Mouse (Mus musculus) cerebellum, adult 18-20 months (tissue): ENCODE measurements at regions not wholly inside any gene's neighbourhood (a gene's known extent, or its start where the extent isn't known, plus 50 kb on each side); places are given as distances from the start of the nearest gene placed in this dataset.
A peak's percentile ranks its signal among the peaks of the same experiment; 100 is the strongest.
"Not testable (repeated sequence)": the region's sequence is repeated elsewhere in the genome, so short reads cannot be mapped to it uniquely, and the experiment has no call there.

ENCODE experiments used
- DNase-seq, 2 experiments: peaks; one replicate each; pipeline ENCODE4 v3.0.0; 2021

GRCm38 (mm10) chr7:116596914-116597313 is 92.7 kb downstream of the Nucb2 start:
- DNase-seq, result no peak

GRCm38 (mm10) chr7:116600340-116600739 is 96.2 kb downstream of the Nucb2 start:
- no peak for DNase-seq

- DNase-seq, result no peak
Measured at GRCm38 (mm10) chr7:116603167-116603839, 99.1 kb downstream of the Nucb2 start.

- DNase-seq, result no peak
Measured at GRCm38 (mm10) chr7:116603840-116604194, 99.6 kb downstream of the Nucb2 start.

- DNase-seq, result peak; percentile 59 to 62
Measured at GRCm38 (mm10) chr7:116606255-116606654, 102.1 kb downstream of the Nucb2 start.

GRCm38 (mm10) chr7:116606751-116607483 is 102.7 kb downstream of the Nucb2 start:
- peak; percentile 32 to 35 for DNase-seq

GRCm38 (mm10) chr7:116607628-116608225 is 103.6 kb downstream of the Nucb2 start:
- DNase-seq, result peak in 1 of 2 experiments; percentile 13

- DNase-seq, result peak; percentile 55 to 70
Measured at GRCm38 (mm10) chr7:116608350-116609085, 104.3 kb downstream of the Nucb2 start.

GRCm38 (mm10) chr7:116609406-116609805 is 105.2 kb downstream of the Nucb2 start:
- no peak for DNase-seq

- peak in 1 of 2 experiments; percentile 18 for DNase-seq
Measured at GRCm38 (mm10) chr7:116609906-116610305, 105.7 kb downstream of the Nucb2 start.

GRCm38 (mm10) chr7:116615984-116616383 is 111.8 kb downstream of the Nucb2 start:
- DNase-seq, result no peak

GRCm38 (mm10) chr7:116619636-116620035 is 115.5 kb downstream of the Nucb2 start:
- no peak for DNase-seq

GRCm38 (mm10) chr7:116620381-116620780 is 116.2 kb downstream of the Nucb2 start:
- DNase-seq, result no peak

- no peak for DNase-seq
Measured at GRCm38 (mm10) chr7:116633210-116633609, 129.0 kb downstream of the Nucb2 start.

GRCm38 (mm10) chr7:116644902-116645650 is 140.9 kb downstream of the Nucb2 start:
- DNase-seq, result peak; percentile 10 to 28

- no peak for DNase-seq
Measured at GRCm38 (mm10) chr7:116654466-116654865, 150.3 kb downstream of the Nucb2 start.

GRCm38 (mm10) chr7:116657040-116657439 is 152.9 kb downstream of the Nucb2 start:
- not testable (repeated sequence) for DNase-seq

- no peak for DNase-seq
Measured at GRCm38 (mm10) chr7:116665581-116665980, 161.4 kb downstream of the Nucb2 start.

- DNase-seq, result no peak
Measured at GRCm38 (mm10) chr7:116674199-116675019, 170.2 kb downstream of the Nucb2 start.

- no peak for DNase-seq
Measured at GRCm38 (mm10) chr7:116676696-116677095, 172.5 kb downstream of the Nucb2 start.

- no peak for DNase-seq
Measured at GRCm38 (mm10) chr7:116679195-116679594, 175.0 kb downstream of the Nucb2 start.

- no peak for DNase-seq
Measured at GRCm38 (mm10) chr7:116680523-116680922, 176.4 kb downstream of the Nucb2 start.
